Mouse (Mus musculus) bone marrow macrophage, adult 2 months (primary cell): ENCODE results near the gene Rasgrp1. TPM values are rescaled to one million over a fixed set of nuclear protein-coding genes. Genes with fewer than 3 reads are reported as not detected.

Experiments used
- H3K27ac ChIP-seq: 2 replicates; pipeline ENCODE4 v1.5.1; 2012; ENCODE audit warnings: low read depth, low read length; ENCODE audit not compliant: insufficient read depth
- H3K4me1 ChIP-seq: 2 replicates; pipeline ENCODE4 v1.6.1; 2012; ENCODE audit warnings: low read length; ENCODE audit not compliant: control insufficient read depth, insufficient read depth
- H3K4me3 ChIP-seq: 2 replicates; pipeline ENCODE4 v1.5.1; 2012; ENCODE audit warnings: mild to moderate bottlenecking, low read length, moderate library complexity; ENCODE audit not compliant: insufficient read depth
- CTCF ChIP-seq: IDR thresholded peaks from 2 replicates; pipeline ENCODE4 v1.5.1; 2012; ENCODE audit warnings: low read depth, mild to moderate bottlenecking, low read length, moderate library complexity
- POLR2A ChIP-seq: IDR thresholded peaks from 2 replicates; pipeline ENCODE4 v1.6.1; 2012; ENCODE audit warnings: mild to moderate bottlenecking, low read depth, low read length, borderline replicate concordance
- polyA plus RNA-seq: library from polyadenylated mRNA; stranded (reverse); fragments of >200 nt; gene quantifications from 2 replicates; pipeline ENCODE4 v1.2.4, GENCODE M21; 2012; ENCODE audit not compliant: missing spikeins, insufficient read depth, insufficient read length

Gene Rasgrp1
- polyA plus RNA-seq, 1 experiment: 0.35 TPM

- peaks cover 2% of the 10 kb centered on the region; the same call in 1 of the 2 replicates for H3K4me1 ChIP-seq
- no peak for TF ChIP-seq POLR2A
- peak overlapping the region; percentile 94 for H3K4me3 ChIP-seq
- no peak overlapping the region for H3K27ac ChIP-seq
Observed at GRCm38 (mm10) chr2:117250001-117250510, 92.7 kb downstream of the Rasgrp1 start.

GRCm38 (mm10) chr2:117249255-117250000, 93.4 kb downstream of the Rasgrp1 start, which contains the start of gene Fam98b:
TSS of gene Fam98b (plus strand) at chr2:117249739.
- H3K4me3 ChIP-seq: peak within 1 kb of the TSS; percentile 94
- TF ChIP-seq CTCF: peak; percentile 34; the same call in 1 of the 2 replicates
- TF ChIP-seq POLR2A: no peak
- peaks cover 2% of the 10 kb centered on the region; the same call in 1 of the 2 replicates for H3K4me1 ChIP-seq
- peak within 1 kb of the TSS; percentile 59 for H3K27ac ChIP-seq

- no peak overlapping the region for H3K27ac ChIP-seq
- TF ChIP-seq CTCF (no peak), POLR2A (no peak)
- H3K4me3 ChIP-seq: no peak overlapping the region
- H3K4me1 ChIP-seq: no peaks in the 10 kb centered on the region
Observed at GRCm38 (mm10) chr2:117241953-117242352, 100.8 kb downstream of the Rasgrp1 start.

GRCm38 (mm10) chr2:117231257-117231656, 111.5 kb downstream of the Rasgrp1 start:
- Histone ChIP-seq H3K27ac (no peak overlapping the region), H3K4me3 (no peak overlapping the region), H3K4me1 (peaks cover 2% of the 10 kb centered on the region)
- TF ChIP-seq CTCF (peak; percentile 97), POLR2A (no peak)

- TF ChIP-seq CTCF: no peak
- no peak for TF ChIP-seq POLR2A
Observed at GRCm38 (mm10) chr2:117230261-117230660, 112.5 kb downstream of the Rasgrp1 start.

More at GRCm38 (mm10) chr2:117230261-117230660, 112.5 kb downstream of the Rasgrp1 start:
- Histone ChIP-seq H3K4me3 (no peak overlapping the region), H3K4me1 (peaks cover 2% of the 10 kb centered on the region), H3K27ac (no peak overlapping the region)

Other genes with a start within 250 kb of the Rasgrp1 start
- 53.4 and 59.1 TPM in 2 replicates for gene Spred1, start 221.6 kb downstream of the Rasgrp1 start, polyA plus RNA-seq
- gene Fam98b, start 93.3 kb downstream of the Rasgrp1 start, polyA plus RNA-seq: 30.1 and 31.2 TPM in 2 replicates